Mouse (Mus musculus) heart, adult 11 months (tissue): ENCODE measurements around the gene Mxra8.

Source experiments
- DNase-seq: peaks from one replicate; pipeline ENCODE4 v3.0.0; 2022

Mxra8 gene

GRCm38 (mm10) chr4:155838187-155839153, 1.0 kb upstream of the Mxra8 start:
- DNase-seq = peak; percentile 98

- DNase-seq = no peak
Measured at GRCm38 (mm10) chr4:155840076-155841002, 859 bp downstream of the Mxra8 start.

- peak; percentile 98 for DNase-seq
Measured at GRCm38 (mm10) chr4:155841003-155841454, 1.5 kb downstream of the Mxra8 start.

- DNase-seq = peak; percentile 94
Measured at GRCm38 (mm10) chr4:155841651-155842270, 2.3 kb downstream of the Mxra8 start.

GRCm38 (mm10) chr4:155843231-155843630, 3.8 kb downstream of the Mxra8 start:
- peak; percentile 86 for DNase-seq

GRCm38 (mm10) chr4:155846871-155847578, 7.5 kb downstream of the Mxra8 start, which contains the start of gene Dvl1:
Gene Dvl1 (plus strand): TSS chr4:155847402.
- peak; percentile 99 for DNase-seq

GRCm38 (mm10) chr4:155847591-155848352, 8.3 kb downstream of the Mxra8 start:
- DNase-seq = peak; percentile 96

GRCm38 (mm10) chr4:155848434-155849095, 9.1 kb downstream of the Mxra8 start:
- peak; percentile 92 for DNase-seq

- peak; percentile 91 for DNase-seq
Measured at GRCm38 (mm10) chr4:155849391-155849790, 9.9 kb downstream of the Mxra8 start.

- DNase-seq = peak; percentile 87
Measured at GRCm38 (mm10) chr4:155849792-155850451, 10.4 kb downstream of the Mxra8 start.

GRCm38 (mm10) chr4:155851368-155851767, 11.9 kb downstream of the Mxra8 start:
- peak; percentile 88 for DNase-seq

GRCm38 (mm10) chr4:155851951-155852411, 12.5 kb downstream of the Mxra8 start:
- DNase-seq = peak; percentile 94

- DNase-seq = peak; percentile 91
Measured at GRCm38 (mm10) chr4:155853421-155853820, 13.9 kb downstream of the Mxra8 start.

- no peak for DNase-seq
Measured at GRCm38 (mm10) chr4:155854991-155855390, 15.5 kb downstream of the Mxra8 start.

- peak; percentile 84 for DNase-seq
Measured at GRCm38 (mm10) chr4:155856071-155856470, 16.6 kb downstream of the Mxra8 start.

- no peak for DNase-seq
Measured at GRCm38 (mm10) chr4:155856881-155857280, 17.4 kb downstream of the Mxra8 start.

- peak; percentile 90 for DNase-seq
Measured at GRCm38 (mm10) chr4:155859318-155859717, 19.8 kb downstream of the Mxra8 start.

- DNase-seq = peak; percentile 90
Measured at GRCm38 (mm10) chr4:155861787-155862186, 22.3 kb downstream of the Mxra8 start.

- peak; percentile 92 for DNase-seq
Measured at GRCm38 (mm10) chr4:155863001-155863400, 23.5 kb downstream of the Mxra8 start, which contains the start of gene Tas1r3. Gene Tas1r3 (minus strand): TSS chr4:155863362.
